In genomic region chr10:126056881-126057280, GRCm38 (mm10) we compare ENCODE assay signal across 22 mouse cellular contexts.
DNase-seq lines count a peak whose midpoint lies in the region; ATAC-seq and TF ChIP-seq lines count a peak whose summit lies in the region.
"Had no signal": no experiment of that assay in that cellular context is flagged by ENCODE, and none has a peak within 500 bp of the region (broad histone marks: within the 10 kb centered on the region; RNA-seq: fewer than 3 reads in every experiment).

No protein-coding gene starts in this region.

- DNase-seq in embryo, embryonic 10.5 days (ENCODE audit: low spot score) = peak; percentile 18
- DNase-seq in embryo, embryonic 10 days (ENCODE audit: low spot score) = no peak
- peak; percentile 56 for DNase-seq in kidney, postnatal 0 days (ENCODE audit: low spot score)
- no peak for DNase-seq in kidney, adult 11 months
- DNase-seq in hindlimb bud, embryonic 11.5 days (ENCODE audit: extremely low spot score, low read depth, low spot score) = peak; percentile 10
- DNase-seq in right cerebral cortex, postnatal 36 days (ENCODE audit: low spot score in 2 of 2) = no peak
- no peak for DNase-seq in frontal cortex, postnatal 25 days (ENCODE audit: low spot score in 2 of 2)
- DNase-seq: adrenal gland, adult 8-10 months; B cell, adult 2 months; cerebellum, adult 11 months; cerebellum, adult 8-10 months; cerebellum, postnatal 14 days; gastrocnemius, postnatal 36 days; heart, postnatal 36 days had no signal

- no peaks in the 10 kb centered on the region for H3K9me3 ChIP-seq in kidney, postnatal 0 days (replicated peaks; ENCODE audit: low read length)
- H3K9me3 ChIP-seq: embryonic facial prominence, embryonic 13.5 days; forebrain, embryonic 13.5 days; heart, embryonic 13.5 days; hindbrain, embryonic 15.5 days had no signal

- TF ChIP-seq CTCF in kidney, postnatal 0 days (IDR thresholded peaks at IDR 0.05; ENCODE audit: low read depth) = no peak

- H3K9ac ChIP-seq in kidney, postnatal 0 days (ENCODE audit: low read depth, low read length) = no peak overlapping the region
- H3K9ac ChIP-seq: embryonic facial prominence, embryonic 13.5 days; forebrain, embryonic 13.5 days; forebrain, postnatal 0 days; heart, embryonic 13.5 days; hindbrain, embryonic 15.5 days had no signal

- ATAC-seq in kidney, postnatal 0 days (replicated peaks; ENCODE audit: low FRiP score, low read depth) = no peak
- ATAC-seq: CD4-positive, CD25-positive, alpha-beta regulatory T cell, adult 4 months; forebrain, embryonic 13.5 days; inflammation-experienced regulatory T-cells, adult 6 months had no signal

- H3K4me1 ChIP-seq in kidney, postnatal 0 days (replicated peaks; ENCODE audit: insufficient read depth, low read length) = no peaks in the 10 kb centered on the region
- H3K4me1 ChIP-seq: heart, embryonic 13.5 days; hindbrain, embryonic 15.5 days had no signal

- no peaks in the 10 kb centered on the region for H3K36me3 ChIP-seq in kidney, postnatal 0 days (ENCODE audit: insufficient read depth, low read length)
- H3K36me3 ChIP-seq: embryonic facial prominence, embryonic 13.5 days; G1E; heart, embryonic 13.5 days; hindbrain, embryonic 15.5 days had no signal

- 10% methylated on average over 3 of the region's 3 CpGs for WGBS in kidney, postnatal 0 days

- H3K27me3 ChIP-seq in kidney, postnatal 0 days (ENCODE audit: insufficient read depth, low read length) = no peaks in the 10 kb centered on the region
- H3K27me3 ChIP-seq: embryonic facial prominence, embryonic 13.5 days; forebrain, embryonic 13.5 days; heart, embryonic 13.5 days; hindbrain, embryonic 15.5 days had no signal

- H3K4me3 ChIP-seq in kidney, postnatal 0 days (replicated peaks; ENCODE audit: low read depth, low read length) = no peak overlapping the region
- H3K4me3 ChIP-seq: embryonic facial prominence, embryonic 13.5 days; forebrain, embryonic 13.5 days; heart, embryonic 13.5 days; hindbrain, embryonic 15.5 days had no signal

- H3K27ac ChIP-seq in kidney, postnatal 0 days = no peak overlapping the region
- H3K27ac ChIP-seq: embryonic facial prominence, embryonic 13.5 days; forebrain, embryonic 13.5 days; heart, embryonic 13.5 days; hindbrain, embryonic 15.5 days had no signal

- no peak overlapping the region for H3K4me2 ChIP-seq in kidney, postnatal 0 days (ENCODE audit: low read length)
- H3K4me2 ChIP-seq: embryonic facial prominence, embryonic 13.5 days; forebrain, embryonic 13.5 days; heart, embryonic 13.5 days; hindbrain, embryonic 15.5 days had no signal

Comparison
In these comparisons a context has a peak if more than half of its experiments do, and no peak if none do; other contexts are left out.
1. DNase-seq: peak in embryo, embryonic 10.5 days (single experiment), kidney, postnatal 0 days (single experiment) and hindlimb bud, embryonic 11.5 days (single experiment); none in embryo, embryonic 10 days (single experiment), kidney, adult 11 months (single experiment), right cerebral cortex, postnatal 36 days (0 of 2) and frontal cortex, postnatal 25 days (0 of 2).